Mouse (Mus musculus) frontal cortex, postnatal 10 days (tissue): ENCODE results near the gene 4933405O20Rik.

Experiments
- DNase-seq, 2 experiments: peaks; one replicate each; pipeline ENCODE4 v3.0.0; 2022; ENCODE audit warnings: low spot score in 2 of 2, mixed read lengths in 1 of 2

Gene 4933405O20Rik

GRCm38 (mm10) chr7:50598890-50599289, at the start of gene 4933405O20Rik:
Gene 4933405O20Rik (plus strand): TSS chr7:50599190.
- DNase-seq, result no peak

- no peak for DNase-seq
These were observed 49.4 kb upstream of the 4933405O20Rik start for GRCm38 (mm10) chr7:50549572-50549971.

GRCm38 (mm10) chr7:50551426-50551825, 47.6 kb upstream of the 4933405O20Rik start:
- DNase-seq, result no peak

GRCm38 (mm10) chr7:50562708-50563107, 36.3 kb upstream of the 4933405O20Rik start:
- DNase-seq, result no peak

GRCm38 (mm10) chr7:50573841-50574240, 25.1 kb upstream of the 4933405O20Rik start:
- DNase-seq, result no peak

- DNase-seq, result no peak
These were observed 10.2 kb upstream of the 4933405O20Rik start for GRCm38 (mm10) chr7:50588642-50589424.

GRCm38 (mm10) chr7:50614101-50614500, 15.1 kb downstream of the 4933405O20Rik start:
- DNase-seq, result peak in 1 of 2 experiments; percentile 5

- no peak for DNase-seq
These were observed 30.2 kb downstream of the 4933405O20Rik start for GRCm38 (mm10) chr7:50629186-50629585.

- DNase-seq, result no peak
These were observed 34.2 kb downstream of the 4933405O20Rik start for GRCm38 (mm10) chr7:50633147-50633546.
